In the genomic region with DNA sequence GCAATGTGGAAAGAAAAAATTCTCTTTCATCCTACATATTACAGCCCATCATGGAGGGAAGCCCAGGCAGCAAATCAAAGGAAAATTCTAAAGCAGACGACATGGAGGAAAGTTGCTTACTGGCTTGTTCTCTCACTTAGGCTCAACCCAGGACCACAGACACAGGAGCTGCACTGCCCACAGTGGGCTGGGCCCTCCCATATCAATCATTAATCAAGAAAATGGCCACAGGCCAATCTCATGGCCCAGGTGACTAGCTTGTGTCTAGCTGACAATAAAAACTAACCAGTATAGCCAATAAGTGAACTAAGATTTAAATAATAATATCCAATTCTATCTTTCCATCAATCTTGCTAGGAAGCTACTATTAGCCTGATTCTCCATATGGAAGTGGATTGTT, we compare ENCODE assay signal across 30 mouse cellular contexts. TPM values are rescaled to one million over a fixed set of nuclear protein-coding genes. Genes with fewer than 3 reads are reported as not detected.
DNase-seq lines count a peak whose midpoint lies in the region; ATAC-seq and TF ChIP-seq lines count a peak whose summit lies in the region.
"Had no signal": no experiment of that assay in that cellular context is flagged by ENCODE, and none has a peak within 500 bp of the region (broad histone marks: within the 10 kb centered on the region; RNA-seq: fewer than 3 reads in every experiment).

No protein-coding gene starts in this region.

- H3K27me3 ChIP-seq in liver, adult 2 months (ENCODE audit: control insufficient read depth, insufficient read depth, low read length) = no peaks in the 10 kb centered on the region
- no peaks in the 10 kb centered on the region for H3K27me3 ChIP-seq in liver, embryonic 11.5 days (replicated peaks; ENCODE audit: control insufficient read depth, insufficient read depth, low read length)
- no peaks in the 10 kb centered on the region for H3K27me3 ChIP-seq in kidney, adult 2 months (replicated peaks; ENCODE audit: control insufficient read depth, insufficient read depth, low read length)
- H3K27me3 ChIP-seq in kidney, embryonic 16.5 days (ENCODE audit: insufficient read depth, low read length) = no peaks in the 10 kb centered on the region
- H3K27me3 ChIP-seq: embryonic facial prominence, embryonic 12.5 days; forebrain, embryonic 15.5 days; heart, embryonic 13.5 days had no signal

- H3K4me2 ChIP-seq in liver, embryonic 11.5 days = no peak overlapping the region
- no peak overlapping the region for H3K4me2 ChIP-seq in kidney, embryonic 16.5 days (replicated peaks; ENCODE audit: low read depth, low read length)
- H3K4me2 ChIP-seq: embryonic facial prominence, embryonic 12.5 days; forebrain, embryonic 15.5 days; heart, embryonic 13.5 days; hindbrain, embryonic 14.5 days had no signal

- no peaks in the 10 kb centered on the region for H3K36me3 ChIP-seq in liver, adult 2 months (ENCODE audit: control insufficient read depth, insufficient read depth, low read length)
- H3K36me3 ChIP-seq in liver, embryonic 11.5 days (ENCODE audit: control insufficient read depth, insufficient read depth, low read length) = no peaks in the 10 kb centered on the region
- no peaks in the 10 kb centered on the region for H3K36me3 ChIP-seq in kidney, adult 2 months (ENCODE audit: control insufficient read depth, insufficient read depth, low read length)
- H3K36me3 ChIP-seq in kidney, embryonic 16.5 days (ENCODE audit: insufficient read depth, low read length) = no peaks in the 10 kb centered on the region
- H3K36me3 ChIP-seq: embryonic facial prominence, embryonic 12.5 days; forebrain, embryonic 10.5 days; forebrain, embryonic 15.5 days; heart, embryonic 13.5 days had no signal

- no peak for ATAC-seq in liver, embryonic 11.5 days (replicated peaks; ENCODE audit: low FRiP score)
- peak; percentile 67; the same call in 1 of the 2 replicates for ATAC-seq in kidney, embryonic 16.5 days (ENCODE audit: low FRiP score, low TSS enrichment)
- ATAC-seq: activated CD4-positive, CD25-positive, alpha-beta regulatory T cell, adult 4 months; forebrain, embryonic 15.5 days; lung, postnatal 0 days had no signal

- 14% methylated on average over 1 of the region's 1 CpGs for WGBS in liver, adult 2 months
- WGBS in liver, embryonic 11.5 days = 81% methylated on average over 1 of the region's 1 CpGs
- WGBS in kidney, adult 2 months = 52% methylated on average over 1 of the region's 1 CpGs
- 76% methylated on average over 1 of the region's 1 CpGs for WGBS in kidney, embryonic 16.5 days

- no peak for TF ChIP-seq CTCF in liver, adult 2 months (IDR thresholded peaks at IDR 0.05; ENCODE audit: low read depth, low read length)
- no peak for TF ChIP-seq CTCF in kidney, adult 2 months (conservative IDR thresholded peaks at IDR 0.05; ENCODE audit: insufficient read depth, insufficient read length, low read depth, low read length)
- TF ChIP-seq CTCF in layer of hippocampus, adult 2 months (conservative IDR thresholded peaks at IDR 0.05) = no peak

- peaks cover 19% of the 10 kb centered on the region; the same call in 1 of the 2 replicates for H3K79me2 ChIP-seq in liver, adult 2 months (ENCODE audit: control insufficient read depth, insufficient read depth, low read length)

- no peak overlapping the region for H3K27ac ChIP-seq in liver, adult 2 months (replicated peaks; ENCODE audit: insufficient read depth, low read depth, low read length)
- H3K27ac ChIP-seq in liver, embryonic 11.5 days (ENCODE audit: low read depth, low read length) = no peak overlapping the region
- no peak overlapping the region for H3K27ac ChIP-seq in kidney, adult 2 months (ENCODE audit: insufficient read depth, low read depth, low read length)
- H3K27ac ChIP-seq in kidney, embryonic 16.5 days (ENCODE audit: low read length) = no peak overlapping the region
- H3K27ac ChIP-seq in layer of hippocampus, adult 2 months = no peak overlapping the region
- H3K27ac ChIP-seq: embryonic facial prominence, embryonic 12.5 days; forebrain, embryonic 10.5 days; forebrain, embryonic 15.5 days; gastrocnemius, adult 2 months; heart, adult 2 months; heart, embryonic 13.5 days; hindbrain, embryonic 14.5 days had no signal

- no peak overlapping the region for H3K4me3 ChIP-seq in liver, adult 2 months (ENCODE audit: insufficient read depth, low read depth, low read length)
- no peak overlapping the region for H3K4me3 ChIP-seq in liver, embryonic 11.5 days (ENCODE audit: low read depth, low read length)
- no peak overlapping the region for H3K4me3 ChIP-seq in kidney, adult 2 months (ENCODE audit: insufficient read depth, low read depth, low read length)
- no peak overlapping the region for H3K4me3 ChIP-seq in kidney, embryonic 16.5 days (ENCODE audit: low read length)
- H3K4me3 ChIP-seq in layer of hippocampus, adult 2 months = no peak overlapping the region
- H3K4me3 ChIP-seq: embryonic facial prominence, embryonic 12.5 days; forebrain, embryonic 10.5 days; forebrain, embryonic 15.5 days; gastrocnemius, adult 2 months; heart, adult 2 months; heart, embryonic 13.5 days had no signal

- peaks cover 31% of the 10 kb centered on the region for H3K4me1 ChIP-seq in liver, adult 2 months (ENCODE audit: control insufficient read depth, insufficient read depth, low read length)
- H3K4me1 ChIP-seq in liver, embryonic 11.5 days (replicated peaks; ENCODE audit: control insufficient read depth, insufficient read depth, low read length) = peaks cover 15% of the 10 kb centered on the region
- H3K4me1 ChIP-seq in kidney, adult 2 months (ENCODE audit: control insufficient read depth, insufficient read depth, low read length) = peaks cover 20% of the 10 kb centered on the region
- H3K4me1 ChIP-seq in kidney, embryonic 16.5 days (ENCODE audit: insufficient read depth, low read length) = 0 out of 2 replicates have a peak, but pooled peaks cover 5% of the 10 kb centered on the region
- H3K4me1 ChIP-seq: forebrain, embryonic 10.5 days; forebrain, embryonic 15.5 days had no signal

- no peaks in the 10 kb centered on the region for H3K9me3 ChIP-seq in liver, embryonic 11.5 days (ENCODE audit: control insufficient read depth, low read length)
- no peaks in the 10 kb centered on the region for H3K9me3 ChIP-seq in kidney, embryonic 16.5 days (ENCODE audit: low read length)
- H3K9me3 ChIP-seq: embryonic facial prominence, embryonic 12.5 days; forebrain, embryonic 10.5 days; forebrain, embryonic 15.5 days; heart, embryonic 13.5 days had no signal

- no peak overlapping the region for H3K9ac ChIP-seq in liver, adult 2 months (ENCODE audit: low read depth, low read length)
- no peak overlapping the region for H3K9ac ChIP-seq in liver, embryonic 11.5 days (ENCODE audit: low read depth, low read length)
- no peak overlapping the region for H3K9ac ChIP-seq in kidney, embryonic 16.5 days (replicated peaks; ENCODE audit: low read length)
- H3K9ac ChIP-seq: embryonic facial prominence, embryonic 12.5 days; forebrain, embryonic 15.5 days; heart, embryonic 13.5 days; hindbrain, embryonic 14.5 days had no signal

- DNase-seq in liver, adult 2 months (ENCODE audit: extremely low read depth, low read depth, low spot score) = peak; percentile 82
- DNase-seq in liver, embryonic 11.5 days (ENCODE audit: low spot score) = no peak
- DNase-seq in kidney, adult 2 months = peak; percentile 95
- peak; percentile 87 to 89 for DNase-seq in kidney, postnatal 36 days
- DNase-seq in layer of hippocampus, adult 2 months (ENCODE audit: low spot score in 2 of 2) = no peak
- no peak for DNase-seq in urinary bladder, postnatal 10 days (ENCODE audit: low spot score)
- no peak for DNase-seq in layer of hippocampus, postnatal 10 days (ENCODE audit: low spot score in 2 of 2)
- DNase-seq: adrenal gland, adult 2 months; B cell, adult 2 months; cerebellum, adult 9-10 months; embryo, embryonic 11 days; gastrocnemius, adult 2 months; gastrocnemius, postnatal 36 days; heart, adult 2 months; heart, postnatal 10 days; layer of hippocampus, postnatal 36 days; left cerebral cortex, postnatal 4 days; lung, adult 18-20 months; lung, postnatal 4 days; midbrain, embryonic 14.5 days; thymus, adult 2 months; thymus, postnatal 4 days had no signal

- no peak for TF ChIP-seq POLR2A in liver, adult 2 months (IDR thresholded peaks at IDR 0.05; ENCODE audit: extremely low read depth, insufficient read depth, low read length)
- no peak for TF ChIP-seq POLR2A in kidney, adult 2 months (IDR thresholded peaks at IDR 0.05; ENCODE audit: low read depth, low read length)

RNA-seq across cellular contexts. Expression of a gene that starts 8.9 kb away (rescaled TPM):
- 64.6 and 78.7 TPM in 2 replicates for total RNA-seq in liver, adult 2 months (2014; rRNA removed)
- polyA plus RNA-seq in liver, adult 2 months (2012; rRNA removed) = 4.7 and 6.4 TPM in 2 replicates
- polyA plus RNA-seq in liver, embryonic 11.5 days (2014; fragmentation: Nextera tagmentation; extraction: Ambion mirVana) = 63.5 and 69.3 TPM in 2 replicates
- 8.8 and 12.9 TPM in 2 replicates for polyA plus RNA-seq in kidney, adult 2 months (2012; rRNA removed)
- 11.4 TPM in 2 replicates for polyA plus RNA-seq in kidney, embryonic 16.5 days (2015; fragmentation: Nextera tagmentation; extraction: Ambion mirVana)
- 100 to 1,000 TPM; 241 to 255 TPM for total RNA-seq in layer of hippocampus, adult 2 months (2021)
- 100 to 1,000 TPM; 188 to 213 TPM for total RNA-seq in layer of hippocampus, postnatal 10 days (2021)

Comparison
In these comparisons a context has a peak if more than half of its experiments do, and no peak if none do; other contexts are left out.
1. DNase-seq: peak in liver, adult 2 months (single experiment), kidney, adult 2 months (single experiment) and kidney, postnatal 36 days (2 of 2); none in liver, embryonic 11.5 days (single experiment), layer of hippocampus, adult 2 months (0 of 2), urinary bladder, postnatal 10 days (single experiment) and layer of hippocampus, postnatal 10 days (0 of 2).